Mouse (Mus musculus) heart, postnatal 36 days (tissue): Measurements from ENCODE around the gene Ppargc1a. TPM values are rescaled to one million over a fixed set of nuclear protein-coding genes. Genes with fewer than 3 reads are reported as not detected.

Source experiments
- DNase-seq, 2 experiments: peaks; one replicate each; pipeline ENCODE4 v3.0.0; 2021 to 2022
- intact Hi-C: fragments of 180-260 bp; cut with DNase I; formaldehyde crosslinking; loops from one replicate; pipeline ENCODE4 v1.15.1; 2025
- total RNA-seq, 2 experiments: library from RNA; stranded (reverse); gene quantifications; 2 replicates each; pipeline ENCODE4 v1.2.3; 2021

The Ppargc1a gene
- total RNA-seq, 2 experiments from 2014 or later = 96.2 to 152 TPM

DNA sequence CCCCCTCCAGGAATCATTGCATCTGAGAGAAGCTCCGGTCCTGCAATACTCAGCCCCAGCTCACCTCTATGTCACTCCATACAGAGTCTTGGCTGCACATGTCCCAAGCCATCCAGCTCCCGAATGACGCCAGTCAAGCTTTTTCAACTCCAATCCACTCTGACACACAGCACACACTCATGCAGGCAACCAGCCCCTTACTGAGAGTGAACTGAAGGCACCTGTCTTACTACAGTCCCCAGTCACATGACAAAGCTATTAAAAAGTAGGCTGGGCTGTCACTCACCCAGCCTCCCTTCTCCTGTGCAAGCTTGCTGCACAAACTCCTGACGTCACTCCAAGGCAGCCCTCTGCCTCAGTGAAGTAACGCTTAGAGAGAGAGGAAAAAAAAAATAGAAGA is 13.9 kb downstream of the Ppargc1a start:
- peak in 1 of 2 experiments; percentile 39 for DNase-seq
- intact Hi-C loops = loop anchor here (5.0 kb wide), 1 partner anchor 39 kb away; no protein-coding TSS in a partner anchor

DNA sequence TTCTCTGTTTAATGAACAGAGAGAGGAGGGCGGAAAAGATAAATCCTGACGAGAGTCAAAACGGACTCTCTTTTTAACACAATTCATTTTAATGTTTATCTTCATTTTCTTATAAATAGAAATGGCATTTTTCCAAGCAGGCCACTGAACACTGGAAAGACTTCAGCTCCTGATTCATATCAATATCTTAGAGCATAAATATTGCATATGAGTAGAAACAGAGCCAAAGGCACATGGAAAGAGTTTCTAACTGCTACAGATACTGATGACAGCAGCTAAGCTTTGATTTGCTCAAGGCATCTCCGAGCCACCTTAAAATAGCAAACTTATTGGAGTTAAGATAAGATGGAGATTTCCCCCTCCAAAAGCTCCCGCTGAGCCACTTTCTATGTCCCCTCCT is 14.3 kb downstream of the Ppargc1a start:
- intact Hi-C loops = loop anchor here (5.0 kb wide), 1 partner anchor 39 kb away; no protein-coding TSS in a partner anchor
- DNase-seq = no peak

DNA sequence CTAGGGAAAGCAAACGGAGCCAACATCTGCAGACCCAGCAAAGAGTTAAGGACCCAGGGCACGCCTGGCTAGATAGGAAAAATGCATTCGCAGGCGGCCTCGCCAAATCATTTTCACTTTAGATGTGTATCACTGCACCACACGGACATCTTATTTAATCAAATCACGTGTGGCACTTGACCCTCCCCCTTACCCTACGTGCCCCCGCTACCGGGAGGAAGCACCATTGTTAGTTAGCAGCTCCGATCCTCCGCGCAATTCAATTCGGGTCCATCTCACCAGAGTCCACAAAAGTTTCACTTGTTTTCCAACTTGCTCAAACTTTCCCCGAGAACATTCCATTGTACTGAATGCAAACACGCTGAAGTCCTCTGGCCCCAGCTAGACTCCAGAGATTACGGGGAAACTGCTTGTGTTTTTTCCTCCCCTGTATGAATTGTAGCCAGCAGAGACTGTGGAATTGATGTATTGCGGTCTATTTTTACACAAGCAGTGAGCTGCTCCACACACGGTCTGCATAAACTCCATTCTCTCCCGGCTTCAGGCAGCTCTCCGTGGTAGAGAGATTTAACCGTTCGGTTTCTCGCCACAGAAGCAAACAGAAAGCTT is 14.9 kb downstream of the Ppargc1a start:
- DNase-seq = peak; percentile 56 to 66
- intact Hi-C loops = loop anchor here (5.0 kb wide), 1 partner anchor 40 kb away; no protein-coding TSS in a partner anchor

DNA sequence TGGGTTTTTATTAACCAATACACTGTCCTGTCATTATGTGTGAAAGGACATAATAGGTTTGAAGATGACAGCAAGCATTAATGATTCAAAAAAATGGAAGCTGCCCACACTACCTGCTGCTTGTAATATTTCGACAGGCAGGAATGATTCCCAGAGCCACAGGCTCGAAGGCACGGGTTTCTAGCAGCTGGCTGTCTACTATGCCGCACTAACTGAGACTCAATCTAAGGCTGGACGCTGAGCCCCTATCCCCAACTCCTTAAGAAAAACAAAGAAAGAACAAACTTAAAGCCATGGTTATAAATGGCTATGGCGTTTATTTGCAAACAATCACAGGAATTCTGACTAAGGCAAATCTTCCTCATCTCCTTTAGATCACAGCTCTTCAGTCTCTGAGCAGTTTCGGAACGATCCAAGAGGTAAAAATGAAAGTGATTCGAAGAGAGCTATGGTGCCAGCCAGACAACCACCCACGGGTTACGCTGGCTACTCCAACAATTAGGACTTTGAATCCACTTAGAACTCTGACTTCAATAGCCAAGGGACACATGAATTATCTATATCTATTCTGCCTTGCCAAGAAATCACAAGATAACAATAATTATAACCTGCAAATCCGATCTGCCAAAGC is 15.6 kb downstream of the Ppargc1a start:
- intact Hi-C loops = loop anchor here (5.0 kb wide), 1 partner anchor 40 kb away; no protein-coding TSS in a partner anchor

DNA sequence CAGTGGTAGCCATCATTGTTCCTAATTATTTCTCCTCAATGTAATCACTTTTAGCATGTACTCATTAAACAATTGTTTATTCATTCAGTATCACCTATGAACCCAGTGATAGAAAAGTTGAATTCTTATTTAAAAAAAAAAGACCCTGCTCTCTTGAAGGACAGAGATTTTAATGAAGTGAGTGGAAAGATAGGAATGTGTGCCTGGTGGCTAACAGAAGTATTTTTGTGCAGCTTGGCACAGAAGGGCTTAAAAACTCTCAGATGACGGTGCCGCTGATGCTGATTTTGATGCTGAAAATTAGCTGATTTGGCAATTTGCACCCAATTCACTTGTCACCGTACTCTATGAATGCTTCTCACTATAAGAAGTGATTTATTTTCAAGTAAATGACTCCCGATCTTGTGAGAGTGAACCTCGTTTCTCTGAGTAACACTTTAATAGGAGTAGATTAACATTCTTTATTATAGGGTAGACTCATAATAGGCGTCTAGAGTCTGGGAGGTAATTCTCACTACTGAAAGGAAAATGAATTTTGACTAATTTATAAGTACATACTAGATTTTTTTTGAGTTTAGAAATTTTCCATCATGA is 20.0 kb downstream of the Ppargc1a start:
- intact Hi-C loops = no loop called here
- no peak for DNase-seq

More for the DNA sequence above, 15.6 kb downstream of the Ppargc1a start:
- DNase-seq = peak in 1 of 2 experiments; percentile 18

DNA sequence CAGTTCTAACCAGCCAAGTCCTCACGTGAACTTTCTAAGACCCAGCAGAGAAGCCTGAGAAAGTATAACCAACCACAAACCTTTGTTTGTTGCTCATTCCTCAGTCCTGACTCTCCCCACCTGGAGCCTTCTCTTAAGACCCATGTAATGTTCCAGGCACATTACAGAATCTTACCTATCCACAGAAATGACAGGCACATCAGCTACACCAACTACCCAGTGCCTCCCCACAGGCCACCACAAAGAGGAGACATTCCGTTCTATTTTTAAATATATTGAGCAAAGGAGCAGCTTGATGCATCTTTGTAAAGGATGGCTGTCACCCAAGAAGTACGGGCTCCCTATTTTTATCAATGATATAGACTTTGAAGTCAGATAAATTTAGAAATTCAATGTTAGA is 20.7 kb downstream of the Ppargc1a start:
- no peak for DNase-seq
- intact Hi-C loops = no loop called here

DNA sequence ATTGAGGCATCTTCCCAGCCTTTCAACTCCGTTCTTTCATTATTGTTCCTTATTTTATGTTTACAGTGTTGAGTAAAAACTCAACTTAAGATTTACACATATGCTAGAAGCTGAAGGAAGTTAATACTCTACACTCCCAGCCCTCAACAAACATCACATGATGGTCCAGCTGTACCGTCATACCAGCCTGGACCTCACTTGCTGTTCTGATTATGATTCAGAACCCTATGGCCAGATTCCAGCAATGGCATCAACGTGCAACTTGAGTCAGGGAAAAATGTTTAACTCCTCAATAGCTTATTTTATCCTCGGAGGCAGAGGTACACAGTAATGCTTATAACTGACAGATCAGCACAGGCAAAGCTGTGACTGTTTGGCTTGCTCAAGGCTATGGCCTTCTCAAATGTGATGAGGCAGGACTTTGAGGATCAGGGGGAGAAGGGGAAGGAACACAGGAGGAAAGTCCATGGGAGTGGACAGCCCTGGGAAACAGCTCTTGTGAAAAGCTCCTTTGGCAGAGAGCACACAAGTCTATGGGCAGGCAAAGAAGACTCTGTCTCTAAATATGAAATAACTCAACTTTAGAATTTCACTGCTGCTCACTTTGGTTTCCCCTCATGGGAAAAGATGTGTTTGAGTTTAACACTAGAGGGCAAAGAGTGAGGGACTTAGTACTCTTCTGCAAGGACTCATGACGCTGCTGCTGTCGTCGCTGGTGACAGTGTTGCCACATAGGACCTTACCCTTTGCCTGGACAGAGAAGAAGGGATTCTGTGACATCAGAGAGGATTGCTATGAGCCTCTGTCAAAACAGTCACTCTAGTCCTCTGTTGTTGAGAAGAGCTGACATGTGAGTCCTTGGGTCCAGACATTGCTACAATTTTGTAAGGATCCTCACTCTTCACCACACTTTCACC is 22.1 kb downstream of the Ppargc1a start:
- DNase-seq = no peak
- intact Hi-C loops = no loop called here

DNA sequence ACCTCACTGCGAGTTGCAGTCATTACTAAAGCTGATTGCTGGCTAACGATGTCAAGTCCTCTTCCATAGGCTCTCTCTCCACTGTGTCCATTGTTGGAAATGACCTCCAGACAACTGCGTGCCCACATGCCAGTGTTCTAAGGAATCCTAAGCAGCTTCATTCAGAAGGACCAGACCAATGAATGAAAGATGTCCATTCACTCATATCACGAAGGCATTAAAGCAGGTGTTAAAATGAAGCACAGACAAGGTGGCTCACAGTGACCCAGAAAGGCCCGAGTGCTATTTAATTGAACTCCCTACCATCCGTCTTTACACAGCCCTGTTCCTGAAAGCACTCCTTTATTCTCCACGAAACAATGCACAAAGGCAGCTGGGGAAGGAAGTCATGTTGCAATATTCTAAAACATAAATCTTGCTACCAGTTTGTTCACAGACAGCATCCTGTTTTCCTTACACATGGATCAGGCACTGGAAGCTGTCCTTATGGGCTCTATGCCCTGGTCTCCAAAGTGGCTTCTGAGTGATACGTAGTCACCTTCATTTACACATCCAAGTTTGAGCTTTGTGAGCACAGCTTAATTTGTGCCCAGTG is 23.3 kb downstream of the Ppargc1a start:
- no peak for DNase-seq
- intact Hi-C loops = no loop called here

DNA sequence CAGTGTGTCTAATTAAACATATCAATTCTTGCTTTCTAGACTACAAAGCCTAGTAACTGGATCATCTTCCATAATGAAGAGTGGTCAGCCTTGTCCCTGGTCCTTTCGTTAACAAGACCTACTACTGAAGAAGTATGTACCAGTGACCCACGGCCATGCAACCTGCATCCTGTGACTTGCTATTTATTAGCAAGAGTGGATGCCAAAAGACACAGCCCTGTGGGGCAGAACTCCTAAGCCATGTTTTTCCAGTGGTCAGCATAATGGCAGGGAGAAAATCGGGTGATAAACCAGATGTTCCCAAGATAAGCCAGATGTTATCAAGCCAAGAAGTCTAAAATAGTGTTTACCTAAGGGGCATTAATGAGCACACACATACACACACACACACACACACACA is 26.0 kb downstream of the Ppargc1a start:
- intact Hi-C loops = no loop called here
- DNase-seq = no peak

DNA sequence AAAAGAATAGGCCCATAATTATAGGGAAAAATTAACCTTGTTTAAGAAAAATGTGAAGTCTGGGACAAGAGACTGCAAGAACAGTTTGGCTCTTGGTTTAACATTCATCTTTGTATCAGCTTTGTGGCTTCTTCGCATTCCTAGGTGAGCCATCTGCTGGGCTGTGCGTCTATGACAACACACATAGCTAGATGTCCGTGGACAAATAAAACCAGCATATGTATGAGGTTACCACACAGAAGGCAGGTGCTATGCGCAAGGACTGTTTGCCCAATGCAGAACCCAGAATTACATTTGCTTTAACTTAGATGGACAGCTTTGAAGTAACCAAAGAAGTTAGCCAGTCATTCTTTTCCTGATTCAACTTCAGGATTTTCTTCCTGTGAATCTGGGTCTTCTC is 26.7 kb downstream of the Ppargc1a start:
- intact Hi-C loops = no loop called here
- no peak for DNase-seq

DNA sequence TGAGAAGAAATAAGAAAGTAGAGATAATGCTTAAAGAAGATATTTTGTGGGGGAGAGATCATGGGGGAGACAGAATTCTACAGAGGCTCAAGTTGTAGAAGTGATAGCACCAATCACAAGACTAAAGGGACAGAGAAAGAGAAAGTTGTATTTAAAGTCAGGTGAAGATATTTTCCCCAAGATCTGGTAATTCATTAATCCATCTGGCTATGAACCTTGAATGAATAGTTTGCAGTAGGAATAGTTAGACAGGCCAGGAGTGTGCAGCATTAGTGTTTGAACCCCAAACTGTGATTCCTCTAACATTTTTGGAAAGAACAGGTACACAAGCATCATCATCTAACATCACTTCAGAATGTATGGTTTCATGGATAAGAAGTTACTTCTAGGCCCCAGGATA is 28.0 kb downstream of the Ppargc1a start:
- no peak for DNase-seq
- intact Hi-C loops = no loop called here

DNA sequence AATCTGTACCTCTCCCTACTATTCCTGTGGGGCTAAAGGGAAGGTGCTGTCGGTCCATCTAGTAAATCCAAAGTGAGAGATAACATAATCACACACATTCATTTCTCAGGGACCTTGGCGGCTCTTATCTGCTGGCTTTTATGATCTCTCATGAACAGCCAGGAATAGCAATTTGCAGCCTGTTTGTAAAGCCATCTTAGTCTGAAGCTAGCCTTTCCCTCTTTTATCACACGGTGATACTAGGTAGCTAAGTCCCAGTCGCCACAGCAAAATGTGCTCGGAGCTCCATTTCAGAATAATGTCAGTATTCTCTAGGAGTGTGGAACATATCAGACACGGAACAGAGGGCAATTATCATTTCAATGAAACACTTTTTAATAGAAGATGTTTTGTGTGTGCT is 29.2 kb downstream of the Ppargc1a start:
- intact Hi-C loops = no loop called here

DNA sequence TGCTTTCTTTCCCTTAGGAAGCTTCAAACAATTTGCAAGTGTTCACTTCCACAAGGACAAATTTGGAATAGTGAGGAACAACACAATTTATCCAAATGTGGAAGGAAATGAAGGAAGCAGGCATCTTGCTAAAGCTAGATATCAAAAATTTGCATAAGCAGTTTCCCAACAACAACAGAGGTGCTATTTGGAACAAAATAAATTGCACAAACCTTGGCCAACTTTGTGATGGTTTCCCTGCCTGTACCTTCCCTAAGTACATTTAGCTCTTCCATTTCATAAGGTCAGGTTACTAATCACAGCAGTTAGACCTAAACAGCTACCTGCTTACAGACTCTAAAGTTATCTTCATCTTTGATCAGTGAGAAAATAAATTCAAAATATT is 29.9 kb downstream of the Ppargc1a start:
- intact Hi-C loops = no loop called here
- no peak for DNase-seq

More for the DNA sequence above, 29.2 kb downstream of the Ppargc1a start:
- DNase-seq = no peak

DNA sequence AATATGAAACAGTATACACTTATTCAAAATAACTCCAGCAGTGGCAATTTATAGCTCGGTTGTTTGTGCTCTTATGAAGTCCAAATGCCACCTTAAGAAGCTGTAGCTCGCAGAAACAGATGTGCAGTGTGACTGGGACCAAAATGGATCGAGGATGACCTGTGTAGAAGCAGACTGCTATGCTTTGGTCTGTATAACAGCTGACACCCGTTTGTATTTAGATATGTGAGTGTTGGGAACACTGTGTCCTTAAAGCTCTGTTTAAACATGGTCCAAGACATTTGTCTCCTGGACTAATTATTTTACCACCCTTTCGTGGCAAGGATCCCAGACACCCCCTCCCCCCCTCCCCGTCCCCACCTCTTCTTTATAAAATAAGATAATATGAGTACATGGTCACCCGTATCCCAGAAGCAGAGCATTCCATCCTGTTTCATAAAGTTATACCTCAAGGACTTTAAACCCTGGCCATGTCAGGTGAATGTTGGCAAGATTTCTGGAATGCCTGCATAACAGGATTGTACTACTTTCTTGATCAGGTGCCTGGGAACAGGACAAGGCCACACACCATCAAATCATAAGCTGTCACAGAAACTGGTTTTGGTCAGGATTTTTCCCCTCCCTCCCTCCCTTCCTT is 30.4 kb downstream of the Ppargc1a start:
- peak in 1 of 2 experiments; percentile 15 for DNase-seq
- intact Hi-C loops = no loop called here

DNA sequence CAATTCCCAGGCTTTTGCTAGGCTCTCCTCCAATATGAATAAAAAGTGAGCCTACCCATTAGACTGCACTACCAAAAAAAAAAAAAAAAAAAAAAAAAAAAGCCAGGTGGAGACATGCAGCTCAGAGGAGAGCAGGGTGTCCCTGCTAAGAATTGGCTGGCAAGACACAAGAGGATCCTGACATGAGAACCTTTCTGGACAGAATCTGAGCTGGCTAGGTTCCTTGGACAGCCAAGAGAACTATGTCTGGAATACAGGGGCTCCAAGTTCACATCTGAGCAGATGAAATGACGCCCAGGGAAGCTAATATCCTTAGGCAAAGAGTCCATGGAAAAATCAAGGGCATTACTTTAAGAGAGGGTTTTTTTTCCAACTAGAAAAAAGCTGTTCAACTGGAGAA is 33.1 kb downstream of the Ppargc1a start:
- DNase-seq = no peak
- intact Hi-C loops = no loop called here

DNA sequence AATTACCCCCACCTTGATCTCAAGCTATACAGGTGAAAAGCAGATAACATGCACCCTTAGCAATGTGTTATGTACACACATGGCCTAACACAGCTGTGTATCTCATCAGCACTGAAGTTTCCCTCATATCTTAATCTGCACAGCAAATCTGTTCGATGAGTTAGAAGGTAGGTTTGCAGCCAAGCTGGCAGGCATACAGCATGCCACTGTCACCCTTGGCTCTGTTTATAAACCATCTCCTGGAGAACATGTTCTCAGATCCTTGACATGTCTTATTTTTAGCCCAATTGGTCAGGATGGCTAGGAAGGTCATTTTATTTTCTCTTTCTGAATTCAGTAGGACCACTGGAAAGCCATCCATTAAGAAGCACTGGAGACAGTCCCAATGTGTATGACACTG is 36.2 kb downstream of the Ppargc1a start:
- intact Hi-C loops = no loop called here
- DNase-seq = no peak

DNA sequence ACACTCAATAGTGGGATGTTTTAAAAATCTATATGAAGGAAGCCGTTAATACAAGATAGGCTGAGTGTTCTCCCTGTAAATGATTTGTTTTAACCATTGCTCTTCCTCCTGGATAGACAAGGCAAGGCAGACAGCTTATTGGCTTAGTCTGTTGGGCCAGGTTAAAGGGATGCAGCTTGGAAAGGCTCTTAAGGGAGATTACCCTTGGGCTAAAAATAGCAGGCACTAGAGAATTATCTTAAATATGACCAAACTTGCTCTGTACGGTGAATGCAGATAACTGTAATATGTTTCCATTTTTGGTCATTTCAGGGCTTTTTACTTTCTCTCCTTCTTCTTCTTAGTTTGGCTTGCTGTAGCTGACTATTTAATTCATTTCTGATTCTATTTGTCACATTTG is 38.1 kb downstream of the Ppargc1a start:
- DNase-seq = no peak
- intact Hi-C loops = no loop called here

DNA sequence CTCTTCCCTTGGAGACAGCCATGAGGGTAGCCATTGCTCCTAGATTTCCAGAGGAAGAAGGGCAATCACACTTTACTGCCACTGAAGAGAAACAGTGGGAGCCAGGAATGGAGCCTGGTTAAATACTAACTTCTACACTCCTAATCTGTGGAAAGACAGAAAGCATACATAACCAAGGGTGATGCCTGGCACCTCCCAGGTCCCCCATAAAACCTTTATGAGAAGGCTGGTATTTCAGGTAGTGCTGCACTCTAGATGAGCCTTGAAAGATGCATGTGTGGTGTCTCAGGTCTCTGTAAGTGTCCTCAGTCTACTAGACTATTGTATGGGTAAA is 39.4 kb downstream of the Ppargc1a start:
- no peak for DNase-seq
- intact Hi-C loops = no loop called here

DNA sequence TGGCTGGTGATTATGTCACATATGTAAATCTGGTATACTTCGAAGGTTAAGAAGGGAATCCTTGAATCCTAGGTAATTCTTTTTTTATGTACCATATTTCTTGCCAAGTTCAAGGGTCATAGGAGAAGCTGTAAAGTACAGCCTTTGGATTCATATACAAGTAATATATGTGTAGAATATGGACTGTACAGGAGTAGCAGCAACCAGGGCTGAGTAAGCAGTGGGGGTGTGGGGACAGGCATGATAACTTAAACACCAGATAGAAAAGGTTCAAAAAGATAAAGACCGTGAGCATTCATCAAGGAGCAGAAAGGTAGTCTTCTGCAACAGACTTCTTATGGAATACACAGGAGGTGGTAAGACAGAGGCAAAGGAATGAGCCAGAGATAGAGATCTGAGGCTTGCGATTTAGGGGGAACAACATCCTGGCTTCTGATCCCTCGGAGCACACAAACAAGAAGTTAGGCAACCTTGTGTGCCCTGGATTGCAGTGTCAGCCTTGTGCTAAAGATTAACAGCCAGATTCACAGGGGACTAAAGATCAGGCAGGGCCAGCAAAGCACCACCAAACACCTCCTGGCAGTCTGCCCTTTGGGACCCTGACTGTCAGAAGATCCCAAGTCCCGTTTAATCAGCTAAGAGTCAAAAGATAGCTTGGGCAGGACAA is 39.9 kb downstream of the Ppargc1a start:
- intact Hi-C loops = no loop called here
- no peak for DNase-seq

DNA sequence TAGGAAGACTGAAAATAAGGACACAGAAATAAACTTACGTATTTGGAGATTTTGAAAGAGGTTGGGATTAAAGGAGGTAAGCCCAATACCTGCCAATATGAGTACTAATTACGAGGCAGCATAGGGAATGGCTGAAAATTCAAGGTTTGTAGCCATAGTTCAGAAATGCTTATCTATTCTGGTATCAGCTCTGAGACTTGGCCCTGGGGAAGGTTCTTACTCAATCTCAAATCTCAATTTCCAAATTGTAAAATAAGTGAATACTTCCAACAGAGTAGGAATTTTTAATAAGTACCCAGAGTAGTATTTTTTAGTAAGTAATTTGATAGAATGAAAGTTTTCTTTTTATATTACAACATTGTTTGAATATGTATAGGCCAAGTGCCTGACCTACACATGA is 41.7 kb downstream of the Ppargc1a start:
- no peak for DNase-seq
- intact Hi-C loops = no loop called here
